Mouse (Mus musculus) retina, adult 2 months (tissue): ENCODE measurements at regions not wholly inside any gene's neighbourhood (a gene's known extent, or its start where the extent isn't known, plus 50 kb on each side); places are given as distances from the start of the nearest gene placed in this dataset.
A peak's percentile ranks its signal among the peaks of the same experiment; 100 is the strongest.

Experiments
- DNase-seq: peaks from one replicate; pipeline ENCODE4 v3.0.0-alpha.2; 2012; ENCODE audit warnings: low read depth, low spot score

GRCm38 (mm10) chr5:99165807-99166360, 128.7 kb upstream of the Prkg2 start:
- no peak for DNase-seq

- peak; percentile 28 for DNase-seq
Observed at GRCm38 (mm10) chr5:99157973-99158372, 120.8 kb upstream of the Prkg2 start.

- no peak for DNase-seq
Observed at GRCm38 (mm10) chr5:99153269-99153850, 116.2 kb upstream of the Prkg2 start.

GRCm38 (mm10) chr5:99152299-99152698, 115.1 kb upstream of the Prkg2 start:
- no peak for DNase-seq

- no peak for DNase-seq
Observed at GRCm38 (mm10) chr5:99149904-99150303, 112.8 kb upstream of the Prkg2 start.

GRCm38 (mm10) chr5:99132670-99133069, 95.5 kb upstream of the Prkg2 start:
- no peak for DNase-seq

GRCm38 (mm10) chr5:99128628-99129027, 91.5 kb upstream of the Prkg2 start:
- DNase-seq: no peak

- DNase-seq: no peak
Observed at GRCm38 (mm10) chr5:99125418-99125817, 88.3 kb upstream of the Prkg2 start.

- DNase-seq: no peak
Observed at GRCm38 (mm10) chr5:99111755-99112154, 74.6 kb upstream of the Prkg2 start.

- no peak for DNase-seq
Observed at GRCm38 (mm10) chr5:99111235-99111634, 74.1 kb upstream of the Prkg2 start.

GRCm38 (mm10) chr5:99099727-99100116, 62.6 kb upstream of the Prkg2 start:
- DNase-seq: no peak

GRCm38 (mm10) chr5:99099014-99099726, 62.0 kb upstream of the Prkg2 start:
- no peak for DNase-seq
